ENCODE assay signal across 26 mouse cellular contexts in genomic region chr3:103384486-103384885, GRCm38 (mm10).
DNase-seq lines count a peak whose midpoint lies in the region; ATAC-seq and TF ChIP-seq lines count a peak whose summit lies in the region.
"Had no signal": no experiment of that assay in that cellular context is flagged by ENCODE, and none has a peak within 500 bp of the region (broad histone marks: within the 10 kb centered on the region; RNA-seq: fewer than 3 reads in every experiment).

No protein-coding gene starts in this region.

- no peak for TF ChIP-seq CTCF in spleen, adult 2 months (IDR thresholded peaks at IDR 0.05; ENCODE audit: extremely low read depth, insufficient read depth, insufficient read length, insufficient replicate concordance)

- H3K9ac ChIP-seq in heart, embryonic 16.5 days (ENCODE audit: low read length): no peak overlapping the region
- H3K9ac ChIP-seq in liver, embryonic 13.5 days: no peak overlapping the region; the same call in 1 of the 2 replicates
- H3K9ac ChIP-seq: forebrain, embryonic 13.5 days; heart, embryonic 12.5 days; hindbrain, embryonic 12.5 days; lung, embryonic 14.5 days; midbrain, embryonic 13.5 days had no signal

- H3K36me3 ChIP-seq in heart, embryonic 16.5 days (ENCODE audit: control insufficient read depth, insufficient read depth): no peaks in the 10 kb centered on the region
- no peaks in the 10 kb centered on the region for H3K36me3 ChIP-seq in spleen, adult 2 months (ENCODE audit: control insufficient read depth, insufficient read depth, low read length)
- no peaks in the 10 kb centered on the region for H3K36me3 ChIP-seq in liver, embryonic 13.5 days
- H3K36me3 ChIP-seq: heart, embryonic 12.5 days; hindbrain, embryonic 12.5 days; midbrain, embryonic 13.5 days had no signal

- intact Hi-C loops in heart, postnatal 10 days (cut with DNase I): loop anchor here (5.0 kb wide), 1 partner anchor 212 kb away; the partner anchor contains the start of gene Bcas2

- H3K27ac ChIP-seq in heart, embryonic 16.5 days (ENCODE audit: low read length): peak overlapping the region; percentile 51
- H3K27ac ChIP-seq in spleen, adult 2 months (ENCODE audit: insufficient read depth, low read length): peak overlapping the region; percentile 84
- peak overlapping the region; percentile 56; the same call in 1 of the 2 replicates for H3K27ac ChIP-seq in liver, embryonic 13.5 days
- H3K27ac ChIP-seq: forebrain, embryonic 13.5 days; hindbrain, embryonic 12.5 days; hindbrain, postnatal 0 days; kidney, postnatal 0 days; midbrain, embryonic 13.5 days had no signal

- H3K4me1 ChIP-seq in heart, embryonic 16.5 days (ENCODE audit: control insufficient read depth, insufficient read depth, low read length): no peaks in the 10 kb centered on the region
- H3K4me1 ChIP-seq in spleen, adult 2 months (ENCODE audit: control insufficient read depth, insufficient read depth, insufficient read length): no peaks in the 10 kb centered on the region; the same call in 1 of the 2 replicates
- H3K4me1 ChIP-seq in liver, embryonic 13.5 days (replicated peaks): peaks cover 29% of the 10 kb centered on the region
- H3K4me1 ChIP-seq: forebrain, embryonic 13.5 days; midbrain, embryonic 13.5 days had no signal

- H3K9me3 ChIP-seq in heart, embryonic 16.5 days (replicated peaks; ENCODE audit: control insufficient read depth, low read length): peaks cover 7% of the 10 kb centered on the region
- no peaks in the 10 kb centered on the region for H3K9me3 ChIP-seq in liver, embryonic 13.5 days (replicated peaks)
- H3K9me3 ChIP-seq: hindbrain, embryonic 12.5 days; megakaryocyte, embryonic 14.5 days; midbrain, embryonic 13.5 days had no signal

- H3K4me2 ChIP-seq in heart, embryonic 16.5 days (ENCODE audit: low read depth, low read length): no peak overlapping the region
- peak overlapping the region; percentile 32; the same call in 1 of the 2 replicates for H3K4me2 ChIP-seq in liver, embryonic 13.5 days
- H3K4me2 ChIP-seq: forebrain, embryonic 13.5 days; heart, embryonic 12.5 days; hindbrain, embryonic 12.5 days; lung, embryonic 14.5 days; midbrain, embryonic 13.5 days had no signal

- 86% methylated on average over 7 of the region's 7 CpGs for WGBS in heart, embryonic 16.5 days
- WGBS in spleen, adult 2 months: 70% methylated on average over 7 of the region's 7 CpGs
- WGBS in liver, embryonic 13.5 days (ENCODE audit: insufficient replicate concordance): 75% methylated on average over 7 of the region's 7 CpGs

- no peak for ATAC-seq in heart, embryonic 16.5 days (replicated peaks; ENCODE audit: extremely low read depth, insufficient read depth, low FRiP score)
- no peak for ATAC-seq in liver, embryonic 13.5 days (ENCODE audit: low read depth)
- ATAC-seq: forebrain, embryonic 13.5 days; hindbrain, postnatal 0 days; intestine, embryonic 16.5 days; midbrain, embryonic 13.5 days had no signal

- no peak overlapping the region for H3K4me3 ChIP-seq in heart, embryonic 16.5 days (ENCODE audit: low read length)
- no peak overlapping the region for H3K4me3 ChIP-seq in spleen, adult 2 months (ENCODE audit: extremely low read depth, insufficient read depth, insufficient read length)
- no peak overlapping the region for H3K4me3 ChIP-seq in liver, embryonic 13.5 days (replicated peaks)
- H3K4me3 ChIP-seq: forebrain, embryonic 13.5 days; heart, embryonic 12.5 days; hindbrain, embryonic 12.5 days; midbrain, embryonic 13.5 days had no signal

- no peaks in the 10 kb centered on the region for H3K27me3 ChIP-seq in heart, embryonic 16.5 days (ENCODE audit: control insufficient read depth, insufficient read depth, low read length)
- H3K27me3 ChIP-seq in spleen, adult 2 months (ENCODE audit: control insufficient read depth, insufficient read depth, low read length): no peaks in the 10 kb centered on the region
- H3K27me3 ChIP-seq in liver, embryonic 13.5 days: 0 out of 2 replicates have a peak, but pooled peaks cover 3% of the 10 kb centered on the region
- H3K27me3 ChIP-seq: forebrain, embryonic 13.5 days; heart, embryonic 12.5 days; hindbrain, embryonic 12.5 days; midbrain, embryonic 13.5 days had no signal

- DNase-seq in heart, postnatal 10 days: no peak
- DNase-seq in spleen, adult 2 months (ENCODE audit: low read depth in 1 of 2, low spot score in 2 of 2): no peak
- no peak for DNase-seq in spleen, postnatal 4 days (ENCODE audit: low spot score in 2 of 2)
- no peak for DNase-seq in liver, embryonic 13.5 days
- DNase-seq in thymus, postnatal 36 days: peak; percentile 51 to 56
- DNase-seq in right cerebral cortex, postnatal 25 days: no peak
- no peak for DNase-seq in neural tube, embryonic 10.5 days (ENCODE audit: extremely low spot score, low spot score)
- DNase-seq: adrenal gland, postnatal 25 days; cerebellum, adult 8-10 months; cerebellum, postnatal 25 days; gastrocnemius, postnatal 25 days; heart, adult 18-20 months; heart, postnatal 36 days; kidney, adult 8-10 months; kidney, postnatal 4 days; layer of hippocampus, postnatal 36 days; lung, embryonic 14.5 days had no signal

- TF ChIP-seq POLR2A in spleen, adult 2 months (IDR thresholded peaks at IDR 0.05; ENCODE audit: low read depth, low read length): no peak

Comparison
In these comparisons a context has a peak if more than half of its experiments do, and no peak if none do; other contexts are left out.
1. DNase-seq: peak in thymus, postnatal 36 days (2 of 2); none in heart, postnatal 10 days (0 of 2), spleen, adult 2 months (0 of 2), spleen, postnatal 4 days (0 of 2), liver, embryonic 13.5 days (single experiment), right cerebral cortex, postnatal 25 days (single experiment) and neural tube, embryonic 10.5 days (single experiment).
2. Peak in every context shown above with its lines, with median percentiles within 50 percentile points of each other: H3K27ac ChIP-seq.